Mouse (Mus musculus) brain, embryonic 14.5 days (tissue): ENCODE data around the gene Fhl1.

ENCODE experiments used
- CTCF ChIP-seq: fragments of 200-500 bp; IDR thresholded peaks from 2 replicates; pipeline ENCODE4 v1.5.1; 2012; ENCODE audit warnings: inconsistent platforms, mild to moderate bottlenecking, moderate library complexity, borderline replicate concordance; ENCODE audit not compliant: insufficient read depth, insufficient read length; ENCODE audit errors: extremely low read depth
- POLR2A ChIP-seq: fragments of 200-500 bp; IDR thresholded peaks from 2 replicates; pipeline ENCODE4 v1.6.1; 2012; ENCODE audit warnings: mild to moderate bottlenecking, inconsistent platforms, borderline replicate concordance; ENCODE audit not compliant: poor library complexity, insufficient read depth, insufficient read length, severe bottlenecking; ENCODE audit errors: extremely low read depth

- TF ChIP-seq POLR2A (no peak), CTCF (no peak)
Observed at GRCm38 (mm10) chrX:56760257-56760760, 28.7 kb downstream of the Fhl1 start.
